Mouse (Mus musculus): ENCODE measurements at regions not wholly inside any gene's neighbourhood (a gene's known extent, or its start where the extent isn't known, plus 50 kb on each side); places are given as distances from the start of the nearest gene placed in this dataset.

DNA sequence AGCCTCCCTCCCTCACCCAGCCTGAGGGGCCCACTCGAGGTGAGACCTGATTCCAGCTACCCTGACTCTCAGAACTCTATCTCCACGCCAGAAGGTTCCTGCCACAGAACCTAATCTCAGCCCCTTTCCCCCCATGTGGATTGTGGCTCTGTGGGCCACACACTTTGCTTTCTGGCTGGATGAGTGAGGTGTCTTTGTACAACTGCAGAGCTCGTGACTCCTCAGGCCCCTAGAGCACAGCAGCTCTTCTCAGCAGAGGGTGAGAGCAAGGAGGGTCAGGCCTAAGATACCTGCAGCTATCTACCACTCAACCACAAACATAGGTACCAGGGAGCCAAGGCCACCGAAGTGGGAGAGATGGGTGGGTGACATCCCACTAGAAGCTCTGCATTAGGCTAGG lies 93.2 kb downstream of the Fam53a start:
- TF ChIP-seq CTCF (conservative IDR thresholded peaks at IDR 0.05; ENCODE audit: low read length), result no peak
- TF ChIP-seq POU5F1 (IDR thresholded peaks at IDR 0.05; ENCODE audit: borderline replicate concordance, low read length), result no peak
- no peak for TF ChIP-seq NANOG (IDR thresholded peaks at IDR 0.05; ENCODE audit: borderline replicate concordance, low read length)
